Mouse (Mus musculus): ENCODE measurements at regions not wholly inside any gene's neighbourhood (a gene's known extent, or its start where the extent isn't known, plus 50 kb on each side); places are given as distances from the start of the nearest gene placed in this dataset.

DNA sequence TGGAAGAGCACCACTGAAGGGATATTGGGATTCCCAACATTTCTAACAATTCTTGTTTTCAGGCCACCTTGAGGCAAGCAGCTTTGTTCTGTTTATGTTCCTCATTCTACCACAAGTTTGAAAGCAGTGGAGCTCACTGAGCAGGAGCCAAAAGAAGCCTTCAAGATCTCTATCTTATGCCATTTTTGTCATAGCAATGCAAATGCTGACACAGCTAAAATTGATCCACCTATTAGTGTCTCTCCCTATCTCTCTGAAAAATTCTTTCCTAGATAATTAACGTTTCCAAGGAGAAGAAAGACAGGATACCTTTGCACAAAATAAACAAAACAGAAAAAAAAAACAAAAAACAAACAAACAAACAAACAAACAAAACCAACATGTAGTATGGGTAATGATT is 375.2 kb downstream of the Fam84a start:
- Histone ChIP-seq H3K36me3 (ENCODE audit: control insufficient read depth, insufficient read depth, low read length) (no peaks in the 10 kb centered on the region), H3K4me2 (no peak overlapping the region), H3K4me1 (ENCODE audit: control insufficient read depth, insufficient read depth, low read length) (no peaks in the 10 kb centered on the region), H3K27ac (ENCODE audit: low read depth, low read length) (no peak overlapping the region), H3K9me3 (ENCODE audit: control insufficient read depth, low read length) (no peaks in the 10 kb centered on the region), H3K9ac (ENCODE audit: low read length) (no peak overlapping the region), H3K27me3 (ENCODE audit: control insufficient read depth, insufficient read depth, low read length) (no peaks in the 10 kb centered on the region), H3K4me3 (ENCODE audit: low read depth, low read length) (no peak overlapping the region)
- DNase-seq (ENCODE audit: low spot score, missing footprints) (no peak), ATAC-seq (ENCODE audit: low FRiP score) (no peak)
- WGBS, result 80% methylated on average over 1 of the region's 1 CpGs

DNA sequence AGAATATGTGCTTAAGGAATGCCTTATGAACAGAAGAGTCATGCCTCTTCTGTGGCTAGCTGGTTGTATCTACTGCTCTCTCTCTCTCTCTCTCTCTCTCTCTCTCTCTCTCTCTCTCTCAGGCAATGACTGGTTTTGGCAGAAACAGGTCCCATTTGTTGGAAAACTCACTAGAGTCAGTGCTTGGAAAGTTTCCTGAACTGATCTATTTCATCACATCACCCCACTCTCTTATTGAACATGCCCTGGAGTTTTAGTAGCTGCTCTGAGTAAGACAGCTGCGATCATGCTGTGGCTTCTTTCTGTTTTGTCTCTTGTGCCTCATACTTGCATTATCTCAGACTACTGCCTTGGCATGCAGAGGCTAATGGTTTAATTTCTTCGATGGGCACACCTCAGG is 382.2 kb downstream of the Fam84a start:
- ATAC-seq (ENCODE audit: low FRiP score), result no peak
- no peak for DNase-seq (ENCODE audit: low spot score, missing footprints)
- Histone ChIP-seq H3K27me3 (ENCODE audit: control insufficient read depth, insufficient read depth, low read length) (no peaks in the 10 kb centered on the region), H3K4me2 (no peak overlapping the region), H3K4me3 (ENCODE audit: low read depth, low read length) (no peak overlapping the region), H3K36me3 (ENCODE audit: control insufficient read depth, insufficient read depth, low read length) (no peaks in the 10 kb centered on the region), H3K27ac (ENCODE audit: low read depth, low read length) (no peak overlapping the region), H3K9me3 (ENCODE audit: control insufficient read depth, low read length) (no peaks in the 10 kb centered on the region), H3K4me1 (ENCODE audit: control insufficient read depth, insufficient read depth, low read length) (no peaks in the 10 kb centered on the region), H3K9ac (ENCODE audit: low read length) (no peak overlapping the region)
- 87% methylated on average over 2 of the region's 2 CpGs for WGBS

DNA sequence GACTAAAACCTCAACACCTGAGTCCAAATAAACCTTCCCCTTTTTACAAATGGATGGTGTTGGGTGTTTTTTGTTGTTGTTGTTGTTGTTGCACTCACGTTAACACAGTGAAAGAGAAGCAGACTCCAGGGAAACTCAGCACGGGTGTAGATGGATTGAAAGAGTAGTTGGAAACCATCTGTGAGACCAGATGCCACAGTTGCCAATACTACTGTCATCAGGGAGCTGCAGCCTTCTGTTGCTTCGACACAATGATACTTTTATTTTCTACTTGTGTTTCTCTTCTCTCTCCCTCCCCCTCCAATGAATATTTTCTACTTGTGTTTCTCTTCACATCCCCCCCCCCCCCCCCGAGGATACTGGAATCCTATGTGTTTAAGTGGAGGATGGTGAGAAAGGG is 382.7 kb downstream of the Fam84a start:
- H3K4me1 ChIP-seq (ENCODE audit: control insufficient read depth, insufficient read depth, low read length), result no peaks in the 10 kb centered on the region
- H3K27me3 ChIP-seq (ENCODE audit: control insufficient read depth, insufficient read depth, low read length), result no peaks in the 10 kb centered on the region
- H3K4me3 ChIP-seq (ENCODE audit: low read depth, low read length), result no peak overlapping the region
- no peak overlapping the region for H3K9ac ChIP-seq (ENCODE audit: low read length)
- no peaks in the 10 kb centered on the region for H3K9me3 ChIP-seq (ENCODE audit: control insufficient read depth, low read length)
- 88% methylated on average over 4 of the region's 4 CpGs for whole genome bisulfite sequencing
- no peak overlapping the region for H3K4me2 ChIP-seq
- H3K36me3 ChIP-seq (ENCODE audit: control insufficient read depth, insufficient read depth, low read length), result no peaks in the 10 kb centered on the region
- no peak for DNase-seq (ENCODE audit: low spot score, missing footprints)
- no peak for ATAC-seq (ENCODE audit: low FRiP score)
- H3K27ac ChIP-seq (ENCODE audit: low read depth, low read length), result no peak overlapping the region

DNA sequence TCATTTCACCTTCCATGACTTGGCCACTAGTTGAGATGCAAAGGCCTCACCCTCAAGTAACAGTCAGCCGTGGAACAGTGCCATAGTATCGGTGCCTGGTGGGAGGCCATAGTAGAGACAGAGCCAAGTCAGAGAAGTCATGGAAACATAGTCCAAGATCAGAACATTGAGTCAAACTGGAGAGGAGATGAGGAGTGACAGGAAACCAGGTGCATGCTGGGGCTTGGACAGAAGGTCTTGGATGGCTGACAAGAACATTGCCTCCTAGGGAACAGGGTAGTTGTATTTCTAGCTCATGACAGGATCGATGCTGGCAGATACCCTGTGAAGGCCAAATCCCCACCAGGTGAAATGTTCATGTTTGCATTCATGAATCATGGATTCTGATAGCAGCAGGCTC is 385.4 kb downstream of the Fam84a start:
- H3K27me3 ChIP-seq (ENCODE audit: control insufficient read depth, insufficient read depth, low read length), result no peaks in the 10 kb centered on the region
- H3K4me1 ChIP-seq (ENCODE audit: control insufficient read depth, insufficient read depth, low read length), result no peaks in the 10 kb centered on the region
- DNase-seq (ENCODE audit: low spot score, missing footprints) (no peak), ATAC-seq (ENCODE audit: low FRiP score) (no peak)
- no peak overlapping the region for H3K4me2 ChIP-seq
- WGBS, result 91% methylated on average over 3 of the region's 3 CpGs
- H3K9me3 ChIP-seq (ENCODE audit: control insufficient read depth, low read length), result no peaks in the 10 kb centered on the region
- no peak overlapping the region for H3K9ac ChIP-seq (ENCODE audit: low read length)
- no peaks in the 10 kb centered on the region for H3K36me3 ChIP-seq (ENCODE audit: control insufficient read depth, insufficient read depth, low read length)
- H3K27ac ChIP-seq (ENCODE audit: low read depth, low read length), result no peak overlapping the region
- no peak overlapping the region for H3K4me3 ChIP-seq (ENCODE audit: low read depth, low read length)

DNA sequence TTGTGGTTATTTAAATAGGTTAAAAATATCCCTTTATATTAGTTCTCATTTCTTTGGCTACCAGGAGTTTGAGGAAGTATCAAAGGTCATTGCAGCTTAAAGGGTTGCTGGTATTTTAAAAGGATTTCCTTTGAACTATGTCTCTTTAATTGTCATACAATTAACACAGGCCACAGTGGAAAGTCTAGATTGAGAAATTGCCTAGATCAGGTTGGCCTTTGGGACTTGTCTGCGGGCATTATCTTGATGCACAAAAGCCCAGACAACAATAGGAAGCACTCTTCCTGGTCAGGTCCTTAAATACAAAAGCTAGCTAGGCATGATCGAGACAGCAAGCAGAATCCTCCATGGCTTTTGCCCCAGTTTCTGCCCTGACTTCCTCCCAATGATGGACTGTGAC is 398.0 kb downstream of the Fam84a start:
- 82% methylated on average over 2 of the region's 2 CpGs for WGBS
- H3K27me3 ChIP-seq (ENCODE audit: control insufficient read depth, insufficient read depth, low read length), result no peaks in the 10 kb centered on the region
- H3K27ac ChIP-seq (ENCODE audit: low read depth, low read length), result no peak overlapping the region
- H3K36me3 ChIP-seq (ENCODE audit: control insufficient read depth, insufficient read depth, low read length), result no peaks in the 10 kb centered on the region
- ATAC-seq (ENCODE audit: low FRiP score) (no peak), DNase-seq (ENCODE audit: low spot score, missing footprints) (no peak)
- no peaks in the 10 kb centered on the region for H3K9me3 ChIP-seq (ENCODE audit: control insufficient read depth, low read length)
- no peak overlapping the region for H3K4me3 ChIP-seq (ENCODE audit: low read depth, low read length)
- H3K4me1 ChIP-seq (ENCODE audit: control insufficient read depth, insufficient read depth, low read length), result no peaks in the 10 kb centered on the region
- H3K4me2 ChIP-seq, result no peak overlapping the region
- no peak overlapping the region for H3K9ac ChIP-seq (ENCODE audit: low read length)

DNA sequence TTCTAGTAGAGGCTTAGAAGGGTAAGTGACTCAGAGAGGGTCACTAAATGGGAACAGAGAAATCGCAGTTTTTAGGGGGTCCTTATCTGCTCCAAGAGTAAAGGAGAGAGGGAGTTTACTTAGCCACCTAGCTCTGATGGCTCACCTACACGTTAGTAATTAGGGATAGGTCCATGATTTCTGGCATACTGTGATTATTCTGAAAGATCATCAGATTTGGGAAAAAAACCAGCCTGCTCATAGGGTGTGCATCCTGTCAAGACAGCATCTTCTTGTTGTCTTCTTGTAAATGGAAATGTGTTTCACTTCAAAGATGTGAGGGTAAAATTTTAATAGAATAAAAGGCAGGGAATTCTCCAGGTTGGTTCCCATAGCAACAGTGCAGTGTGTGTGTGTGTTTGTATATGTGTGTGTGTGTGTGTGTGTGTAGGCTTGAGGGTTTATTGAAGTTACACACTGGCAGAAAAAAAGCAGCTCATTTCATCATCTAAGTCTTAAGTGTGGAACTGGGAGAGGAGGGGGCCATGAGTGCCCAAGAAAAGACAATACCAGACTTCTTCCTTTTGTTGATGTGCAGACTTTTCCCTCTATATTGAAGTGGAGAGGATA is 407.4 kb downstream of the Fam84a start:
- H3K4me3 ChIP-seq (ENCODE audit: low read depth, low read length), result no peak overlapping the region
- H3K27me3 ChIP-seq (ENCODE audit: control insufficient read depth, insufficient read depth, low read length), result no peaks in the 10 kb centered on the region
- no peak for ATAC-seq (ENCODE audit: low FRiP score)
- no peaks in the 10 kb centered on the region for H3K4me1 ChIP-seq (ENCODE audit: control insufficient read depth, insufficient read depth, low read length)
- 75% methylated on average over 2 of the region's 2 CpGs for WGBS
- H3K9ac ChIP-seq (ENCODE audit: low read length), result no peak overlapping the region
- H3K9me3 ChIP-seq (ENCODE audit: control insufficient read depth, low read length), result no peaks in the 10 kb centered on the region
- H3K36me3 ChIP-seq (ENCODE audit: control insufficient read depth, insufficient read depth, low read length), result no peaks in the 10 kb centered on the region
- H3K27ac ChIP-seq (ENCODE audit: low read depth, low read length), result no peak overlapping the region
- DNase-seq (ENCODE audit: low spot score, missing footprints), result no peak
- H3K4me2 ChIP-seq, result no peak overlapping the region

DNA sequence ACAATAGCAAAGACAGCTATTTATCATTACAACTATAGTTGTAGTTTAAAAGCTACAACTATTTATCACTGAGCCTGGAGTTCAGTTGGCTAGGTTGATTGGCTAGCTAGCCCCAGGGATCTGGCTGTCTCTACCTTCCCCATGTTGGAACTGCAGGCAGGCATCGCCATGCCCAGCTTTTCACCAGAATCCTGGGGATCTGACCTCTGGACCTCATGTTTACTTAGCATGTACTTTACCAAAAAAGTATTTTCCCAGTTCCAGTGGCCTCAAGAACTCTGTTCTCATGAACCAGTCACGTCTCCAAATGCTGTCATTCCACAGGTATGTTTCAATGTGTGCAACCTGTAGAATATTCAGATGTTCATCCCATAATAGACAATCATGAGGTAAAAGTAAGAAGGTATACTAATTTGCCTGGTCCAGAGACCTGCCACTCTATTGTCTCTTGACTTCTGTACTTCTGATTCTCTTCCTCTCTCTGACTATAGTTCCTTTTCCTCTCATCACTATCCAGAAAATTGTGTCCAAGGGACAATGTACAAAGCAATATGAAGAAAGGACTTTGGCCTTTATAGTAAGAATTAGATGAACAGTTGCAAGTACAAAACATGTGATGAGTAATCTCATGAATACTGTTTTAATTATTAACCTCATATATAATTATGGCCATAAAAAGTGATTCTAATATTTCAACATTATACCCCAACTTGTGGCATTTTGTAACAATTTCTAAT is 421.8 kb downstream of the Fam84a start:
- ATAC-seq (ENCODE audit: low FRiP score) (no peak), DNase-seq (ENCODE audit: low spot score, missing footprints) (no peak)
- WGBS, result 85% methylated on average over 2 of the region's 2 CpGs
- no peak overlapping the region for H3K27ac ChIP-seq (ENCODE audit: low read depth, low read length)
- H3K9me3 ChIP-seq (ENCODE audit: control insufficient read depth, low read length), result no peaks in the 10 kb centered on the region
- H3K4me2 ChIP-seq, result no peak overlapping the region
- H3K36me3 ChIP-seq (ENCODE audit: control insufficient read depth, insufficient read depth, low read length), result no peaks in the 10 kb centered on the region
- H3K27me3 ChIP-seq (ENCODE audit: control insufficient read depth, insufficient read depth, low read length), result no peaks in the 10 kb centered on the region
- H3K4me3 ChIP-seq (ENCODE audit: low read depth, low read length), result no peak overlapping the region
- no peaks in the 10 kb centered on the region for H3K4me1 ChIP-seq (ENCODE audit: control insufficient read depth, insufficient read depth, low read length)
- H3K9ac ChIP-seq (ENCODE audit: low read length), result no peak overlapping the region

DNA sequence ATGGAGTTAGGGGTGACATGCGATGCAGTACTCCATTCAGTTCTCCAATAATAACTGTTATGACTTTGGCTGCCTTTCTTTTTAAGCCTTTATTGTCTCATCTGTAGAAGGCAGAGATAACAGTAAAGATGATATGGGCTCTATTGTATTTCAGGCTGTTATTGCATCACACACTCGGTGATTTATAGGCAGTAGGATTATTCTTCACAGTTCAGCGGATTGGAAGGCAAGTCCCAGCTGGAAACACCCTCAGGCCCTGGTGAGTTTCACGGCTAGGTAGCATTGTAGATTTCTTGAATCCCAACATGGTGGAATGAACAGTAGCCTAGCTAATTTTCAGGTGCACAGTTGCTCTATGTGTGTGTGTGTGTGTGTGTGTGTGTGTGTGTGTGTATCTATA is 422.9 kb downstream of the Fam84a start:
- H3K4me3 ChIP-seq (ENCODE audit: low read depth, low read length), result no peak overlapping the region
- no peak overlapping the region for H3K27ac ChIP-seq (ENCODE audit: low read depth, low read length)
- H3K9ac ChIP-seq (ENCODE audit: low read length), result no peak overlapping the region
- H3K9me3 ChIP-seq (ENCODE audit: control insufficient read depth, low read length), result no peaks in the 10 kb centered on the region
- H3K36me3 ChIP-seq (ENCODE audit: control insufficient read depth, insufficient read depth, low read length), result no peaks in the 10 kb centered on the region
- no peak for ATAC-seq (ENCODE audit: low FRiP score)
- 81% methylated on average over 4 of the region's 4 CpGs for WGBS
- H3K4me1 ChIP-seq (ENCODE audit: control insufficient read depth, insufficient read depth, low read length), result no peaks in the 10 kb centered on the region
- H3K4me2 ChIP-seq, result no peak overlapping the region
- H3K27me3 ChIP-seq (ENCODE audit: control insufficient read depth, insufficient read depth, low read length), result no peaks in the 10 kb centered on the region
- no peak for DNase-seq (ENCODE audit: low spot score, missing footprints)

DNA sequence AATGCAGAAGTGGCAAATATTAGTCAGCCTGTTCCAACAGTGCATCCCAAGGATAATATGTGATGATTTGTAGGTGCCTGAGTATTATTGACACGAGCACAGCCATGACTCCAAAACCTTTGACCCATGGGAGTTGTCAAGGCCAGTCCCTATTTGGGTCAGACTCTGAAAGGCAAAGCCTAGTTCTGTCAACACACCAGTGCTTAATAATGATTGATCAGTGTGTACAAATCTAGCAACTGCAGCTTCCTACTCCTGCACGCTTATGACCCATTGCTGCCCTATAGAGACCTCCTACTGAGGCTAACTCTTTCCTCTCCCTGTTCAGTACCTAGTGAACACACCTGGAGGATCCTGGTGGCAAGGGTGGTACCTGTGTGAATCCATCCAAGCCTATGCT is 427.3 kb downstream of the Fam84a start:
- DNase-seq (ENCODE audit: low spot score, missing footprints), result no peak
- Histone ChIP-seq H3K9me3 (ENCODE audit: control insufficient read depth, low read length) (no peaks in the 10 kb centered on the region), H3K27me3 (ENCODE audit: control insufficient read depth, insufficient read depth, low read length) (no peaks in the 10 kb centered on the region), H3K4me1 (ENCODE audit: control insufficient read depth, insufficient read depth, low read length) (no peaks in the 10 kb centered on the region), H3K4me3 (ENCODE audit: low read depth, low read length) (no peak overlapping the region), H3K9ac (ENCODE audit: low read length) (no peak overlapping the region), H3K36me3 (ENCODE audit: control insufficient read depth, insufficient read depth, low read length) (no peaks in the 10 kb centered on the region), H3K4me2 (no peak overlapping the region), H3K27ac (ENCODE audit: low read depth, low read length) (no peak overlapping the region)
- 94% methylated on average over 2 of the region's 2 CpGs for WGBS
- no peak for ATAC-seq (ENCODE audit: low FRiP score)
